22 mouse cellular contexts compared by ENCODE assay signal in the genomic region with DNA sequence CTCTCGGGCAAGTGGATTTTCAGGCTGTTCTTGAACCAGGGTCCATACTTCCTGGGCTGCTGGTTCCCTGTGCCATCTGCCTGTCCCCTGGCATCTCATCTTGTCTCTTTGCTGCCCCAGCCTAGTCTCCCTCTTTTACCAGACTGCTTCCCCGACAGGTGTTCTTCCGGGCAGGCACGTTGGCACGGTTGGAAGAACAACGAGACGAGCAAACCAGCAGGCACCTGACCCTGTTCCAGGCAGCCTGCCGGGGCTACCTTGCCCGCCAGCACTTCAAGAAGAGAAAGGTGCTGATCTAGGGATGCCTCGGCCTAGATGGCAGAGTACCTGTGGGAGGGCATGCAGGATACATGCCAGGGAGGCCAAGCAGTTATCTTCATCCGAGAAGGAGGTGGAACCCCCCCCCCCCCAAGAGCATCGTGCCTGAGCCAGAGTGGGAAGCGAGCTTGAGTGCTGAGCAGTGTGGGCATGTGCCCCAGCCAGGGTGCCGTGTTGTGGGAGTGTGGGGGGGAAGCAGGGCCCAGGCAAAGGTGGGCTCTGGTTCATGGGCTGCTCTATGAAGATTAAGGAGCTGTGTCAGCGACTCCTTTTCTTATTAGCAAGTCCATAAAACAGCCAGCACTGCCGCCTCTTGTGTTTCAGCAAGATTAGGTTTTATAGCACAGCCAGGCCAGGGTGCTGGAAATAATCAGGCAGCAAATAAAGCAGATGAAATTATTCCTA. TPM values are rescaled to one million over a fixed set of nuclear protein-coding genes. Genes with fewer than 3 reads are reported as not detected.
A peak's percentile ranks its signal among the peaks of the same experiment; 100 is the strongest.
DNase-seq lines count a peak whose midpoint lies in the region; ATAC-seq lines count a peak whose summit lies in the region.
"Had no signal": no experiment of that assay in that cellular context is flagged by ENCODE, and none has a peak within 500 bp of the region (broad histone marks: within the 10 kb centered on the region; RNA-seq: fewer than 3 reads in every experiment).

No protein-coding gene starts in this region.

- H3K36me3 ChIP-seq in hindbrain, embryonic 13.5 days, result peaks cover 90% of the 10 kb centered on the region
- H3K36me3 ChIP-seq in hindbrain, embryonic 12.5 days, result peaks cover 69% of the 10 kb centered on the region
- H3K36me3 ChIP-seq in neural tube, embryonic 13.5 days, result peaks cover 90% of the 10 kb centered on the region

- H3K9me3 ChIP-seq in hindbrain, embryonic 13.5 days, result no peaks in the 10 kb centered on the region
- no peaks in the 10 kb centered on the region for H3K9me3 ChIP-seq in hindbrain, embryonic 12.5 days (replicated peaks)
- H3K9me3 ChIP-seq in neural tube, embryonic 13.5 days, result no peaks in the 10 kb centered on the region

- peaks cover 43% of the 10 kb centered on the region for H3K4me1 ChIP-seq in hindbrain, embryonic 13.5 days (replicated peaks)
- H3K4me1 ChIP-seq in hindbrain, embryonic 12.5 days, result peaks cover 23% of the 10 kb centered on the region
- H3K4me1 ChIP-seq in neural tube, embryonic 13.5 days (replicated peaks), result peaks cover 49% of the 10 kb centered on the region

- no peak overlapping the region for H3K4me3 ChIP-seq in hindbrain, embryonic 13.5 days
- H3K4me3 ChIP-seq in hindbrain, embryonic 12.5 days, result no peak overlapping the region
- H3K4me3 ChIP-seq in neural tube, embryonic 13.5 days, result no peak overlapping the region
- H3K4me3 ChIP-seq: erythroblast, embryonic 14.5 days had no signal

- no peak overlapping the region for H3K9ac ChIP-seq in hindbrain, embryonic 13.5 days
- H3K9ac ChIP-seq in hindbrain, embryonic 12.5 days, result no peak overlapping the region
- H3K9ac ChIP-seq in neural tube, embryonic 13.5 days, result peak overlapping the region; percentile 26; the same call in 1 of the 2 replicates
- H3K9ac ChIP-seq: liver, embryonic 14.5 days had no signal

- H3K27me3 ChIP-seq in hindbrain, embryonic 13.5 days, result peaks cover 7% of the 10 kb centered on the region
- peaks cover 5% of the 10 kb centered on the region; the same call in 1 of the 2 replicates for H3K27me3 ChIP-seq in hindbrain, embryonic 12.5 days
- H3K27me3 ChIP-seq in neural tube, embryonic 13.5 days, result peaks cover 11% of the 10 kb centered on the region; the same call in 1 of the 2 replicates

- no peak overlapping the region for H3K4me2 ChIP-seq in hindbrain, embryonic 13.5 days
- H3K4me2 ChIP-seq in hindbrain, embryonic 12.5 days (replicated peaks), result no peak overlapping the region
- no peak overlapping the region for H3K4me2 ChIP-seq in neural tube, embryonic 13.5 days
- H3K4me2 ChIP-seq: heart, embryonic 11.5 days had no signal

- 77% methylated on average over 16 of the region's 16 CpGs for WGBS in hindbrain, embryonic 13.5 days
- 86% methylated on average over 16 of the region's 16 CpGs for WGBS in hindbrain, embryonic 12.5 days
- 69% methylated on average over 16 of the region's 16 CpGs for WGBS in neural tube, embryonic 13.5 days

- no peak for ATAC-seq in hindbrain, embryonic 13.5 days (ENCODE audit: low FRiP score)
- no peak for ATAC-seq in hindbrain, embryonic 12.5 days (ENCODE audit: low FRiP score)
- ATAC-seq in neural tube, embryonic 13.5 days (ENCODE audit: low read depth), result peak; percentile 54
- ATAC-seq: intestine, embryonic 16.5 days had no signal

- no peak for DNase-seq in neural tube, embryonic 10.5 days (ENCODE audit: extremely low spot score, low spot score)
- peak; percentile 90 for DNase-seq in cerebellum, postnatal 25 days
- no peak for DNase-seq in gastrocnemius, postnatal 4 days (ENCODE audit: low spot score in 2 of 2)
- no peak for DNase-seq in urinary bladder, adult 18-20 months (ENCODE audit: low spot score in 2 of 2)
- DNase-seq: embryo, embryonic 11 days; gastrocnemius, postnatal 25 days; kidney, postnatal 36 days; lung, postnatal 10 days had no signal

- peak overlapping the region; percentile 83 for H3K27ac ChIP-seq in hindbrain, embryonic 13.5 days
- H3K27ac ChIP-seq in hindbrain, embryonic 12.5 days, result no peak overlapping the region
- peak overlapping the region; percentile 83 for H3K27ac ChIP-seq in neural tube, embryonic 13.5 days (replicated peaks)
- H3K27ac ChIP-seq: liver, embryonic 14.5 days had no signal

RNA-seq across cellular contexts. Expression of a gene that starts 53.1 kb away (rescaled TPM):
- 2.0 and 2.7 TPM in 2 replicates for polyA plus RNA-seq in hindbrain, embryonic 13.5 days (2015; fragmentation: Nextera tagmentation; extraction: Ambion mirVana)
- 2.7 and 2.9 TPM in 2 replicates for polyA plus RNA-seq in hindbrain, embryonic 12.5 days (2016; fragmentation: Nextera tagmentation; extraction: Ambion mirVana)
- 1.7 and 2.8 TPM in 2 replicates for polyA plus RNA-seq in neural tube, embryonic 13.5 days (2015; fragmentation: Nextera tagmentation; extraction: Ambion mirVana)
- not detected for total RNA-seq in gastrocnemius, postnatal 4 days (2021)
- total RNA-seq: adrenal gland, adult 18-20 months; gastrocnemius, postnatal 25 days; heart, postnatal 25 days; layer of hippocampus, postnatal 14 days; left cerebral cortex, postnatal 36 days; megakaryocyte-erythroid progenitor cell, adult 5-6 weeks had no signal
- polyA plus RNA-seq: erythroblast, embryonic 14.5 days; frontal cortex, adult 2 months had no signal

RNA-seq across cellular contexts. Expression of a gene that starts 53.2 kb away (rescaled TPM):
- polyA plus RNA-seq in hindbrain, embryonic 13.5 days (2015; fragmentation: Nextera tagmentation; extraction: Ambion mirVana), result 4.2 and 6.6 TPM in 2 replicates
- polyA plus RNA-seq in hindbrain, embryonic 12.5 days (2016; fragmentation: Nextera tagmentation; extraction: Ambion mirVana), result 5.0 and 7.1 TPM in 2 replicates
- polyA plus RNA-seq in neural tube, embryonic 13.5 days (2015; fragmentation: Nextera tagmentation; extraction: Ambion mirVana), result 4.1 and 6.1 TPM in 2 replicates
- total RNA-seq in gastrocnemius, postnatal 4 days (2021), result under 1 TPM; 0.34 to 0.57 TPM
- total RNA-seq: megakaryocyte-erythroid progenitor cell, adult 5-6 weeks had no signal
- polyA plus RNA-seq: C2C12; erythroblast, embryonic 14.5 days had no signal

Comparison
In these comparisons a context has a peak if more than half of its experiments do, and no peak if none do; other contexts are left out.
1. DNase-seq: peak in cerebellum, postnatal 25 days (2 of 2); none in neural tube, embryonic 10.5 days (single experiment), gastrocnemius, postnatal 4 days (0 of 2) and urinary bladder, adult 18-20 months (0 of 2).